Mouse (Mus musculus) neural tube, embryonic 14.5 days (tissue): ENCODE results near the gene Fth1. TPM values are rescaled to one million over a fixed set of nuclear protein-coding genes. Genes with fewer than 3 reads are reported as not detected.
A peak's percentile ranks its signal among the peaks of the same experiment; 100 is the strongest.

Experiments
- ATAC-seq: fragments of 200-750 bp; cut with Nextera tagmentation; 2 replicates; pipeline ENCODE4 v1.8.0; 2017; ENCODE audit warnings: low read depth, mild to moderate bottlenecking, moderate TSS enrichment, moderate library complexity
- H3K27ac ChIP-seq: fragments of 300-500 bp; sonication (generic); 2 replicates; pipeline ENCODE4 v1.5.1; 2014; ENCODE audit warnings: low read depth, mild to moderate bottlenecking, control low read depth, low read length, moderate library complexity, mixed read lengths
- H3K27me3 ChIP-seq: fragments of 300-500 bp; sonication (generic); 2 replicates; pipeline ENCODE4 v1.6.1; 2014; ENCODE audit warnings: low read length; ENCODE audit not compliant: control insufficient read depth, insufficient read depth
- H3K36me3 ChIP-seq: fragments of 300-500 bp; sonication (generic); 2 replicates; pipeline ENCODE4 v1.6.1; 2014; ENCODE audit warnings: low read length, mixed read lengths; ENCODE audit not compliant: control insufficient read depth, insufficient read depth
- H3K4me1 ChIP-seq: fragments of 300-500 bp; sonication (generic); 2 replicates; pipeline ENCODE4 v1.6.1; 2014; ENCODE audit warnings: low read length; ENCODE audit not compliant: control insufficient read depth, insufficient read depth
- H3K4me2 ChIP-seq: fragments of 300-500 bp; sonication (generic); 2 replicates; pipeline ENCODE4 v1.6.1; 2014; ENCODE audit warnings: mild to moderate bottlenecking, low read depth, low read length, control low read depth
- H3K4me3 ChIP-seq: fragments of 300-500 bp; sonication (generic); 2 replicates; pipeline ENCODE4 v1.5.1; 2014; ENCODE audit warnings: low read depth, low read length, control low read depth, mixed read lengths
- H3K9ac ChIP-seq: fragments of 300-500 bp; sonication (generic); replicated peaks from 2 replicates; pipeline ENCODE4 v1.6.1; 2014; ENCODE audit warnings: low read depth, mild to moderate bottlenecking, control low read depth, low read length, mixed read lengths
- H3K9me3 ChIP-seq: fragments of 300-500 bp; sonication (generic); 2 replicates; pipeline ENCODE4 v1.6.1; 2016; ENCODE audit warnings: low read length; ENCODE audit not compliant: control insufficient read depth
- WGBS: fragments of 180-500 bp; shearing (Covaris S2); extraction: QIAGEN DNeasy Blood & Tissue Kit; methylation state at CpG from one replicate; pipeline ENCODE4 v1.1.7; 2014; 5-methylcytosine and 5-hydroxymethylcytosine counted together
- polyA plus RNA-seq: library from polyadenylated mRNA; unstranded; fragments of >200 nt; fragmentation: Nextera tagmentation; extraction: Ambion mirVana; gene quantifications from 2 replicates; pipeline ENCODE4 v1.2.1, GENCODE M21; 2014

The Fth1 gene
- polyA plus RNA-seq, 1 experiment from 2014 or later, result 1,462 TPM

DNA sequence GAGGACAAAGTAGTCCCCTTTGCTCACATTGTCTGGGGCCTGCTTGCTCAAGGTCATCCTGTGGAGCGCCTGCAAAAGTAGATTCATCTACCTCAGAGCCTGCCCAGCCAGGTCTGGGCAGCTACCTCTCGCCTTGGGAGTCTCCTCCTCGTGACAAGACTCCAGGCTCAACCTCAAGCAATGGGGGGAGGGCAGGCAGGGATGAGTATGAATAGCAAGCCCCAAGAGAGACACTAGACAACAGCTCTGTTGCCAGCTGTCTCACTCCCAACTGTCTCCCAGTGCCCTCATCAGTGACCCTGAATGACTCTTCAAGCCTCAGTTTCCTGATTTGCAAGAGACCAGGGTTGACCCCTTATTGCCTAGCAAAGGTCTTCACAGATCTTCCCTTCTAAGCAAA is 33.0 kb downstream of the Fth1 start:
- Histone ChIP-seq H3K4me2 (no peak overlapping the region), H3K4me1 (no peaks in the 10 kb centered on the region), H3K9ac (no peak overlapping the region), H3K4me3 (no peak overlapping the region), H3K9me3 (no peaks in the 10 kb centered on the region), H3K27me3 (no peaks in the 10 kb centered on the region), H3K36me3 (no peaks in the 10 kb centered on the region), H3K27ac (no peak overlapping the region)
- no peak for ATAC-seq
- WGBS, result 60% methylated on average over 3 of the region's 3 CpGs

DNA sequence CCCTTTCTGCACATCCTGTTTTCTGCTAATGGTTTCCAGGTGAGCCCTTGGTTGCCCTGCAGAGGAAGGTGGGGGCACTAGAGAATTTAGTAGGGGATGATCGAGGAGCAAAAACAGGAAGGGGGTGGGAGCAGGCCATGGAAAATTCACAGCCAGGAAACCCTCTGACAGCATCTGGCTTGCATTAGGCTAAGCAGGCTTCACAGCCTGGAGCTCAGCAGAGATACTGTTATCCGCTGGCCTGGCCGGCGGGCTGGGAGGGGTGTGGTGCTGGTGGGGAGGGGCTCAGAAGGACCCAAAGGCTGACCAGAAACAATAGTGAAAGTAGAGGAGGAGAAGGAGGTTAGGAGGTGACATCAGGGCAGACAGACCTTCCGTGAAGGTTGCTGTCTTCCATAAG is 33.5 kb downstream of the Fth1 start:
- no peak for ATAC-seq
- H3K36me3 ChIP-seq, result no peaks in the 10 kb centered on the region
- no peak overlapping the region for H3K4me2 ChIP-seq
- no peaks in the 10 kb centered on the region for H3K9me3 ChIP-seq
- 75% methylated on average over 5 of the region's 5 CpGs for WGBS
- peaks cover 5% of the 10 kb centered on the region; the same call in 1 of the 2 replicates for H3K4me1 ChIP-seq
- H3K4me3 ChIP-seq, result no peak overlapping the region
- no peaks in the 10 kb centered on the region for H3K27me3 ChIP-seq
- no peak overlapping the region for H3K27ac ChIP-seq
- H3K9ac ChIP-seq, result no peak overlapping the region

DNA sequence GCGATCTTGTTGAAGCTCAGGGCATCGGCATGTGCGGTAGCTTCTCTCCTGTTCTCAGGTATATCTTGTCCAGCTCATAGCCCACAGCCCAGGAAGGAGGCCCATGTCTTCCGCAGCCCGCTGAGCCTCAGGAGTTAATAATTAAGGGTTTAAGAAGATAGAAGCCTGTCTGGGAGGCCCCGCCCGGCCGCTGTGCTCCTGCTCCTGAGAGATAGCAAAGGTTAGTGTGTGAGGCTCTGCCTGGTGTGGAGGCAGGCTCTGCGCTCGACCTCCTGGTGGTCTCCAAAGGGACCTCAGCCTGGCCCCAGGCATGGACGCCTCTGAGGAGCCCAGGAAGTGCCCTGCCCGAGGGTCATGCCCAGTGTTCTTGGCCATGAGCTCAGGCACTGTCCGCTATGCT is 34.4 kb downstream of the Fth1 start:
- no peak overlapping the region for H3K9ac ChIP-seq
- H3K4me3 ChIP-seq, result no peak overlapping the region
- no peaks in the 10 kb centered on the region for H3K36me3 ChIP-seq
- 86% methylated on average over 13 of the region's 13 CpGs for whole genome bisulfite sequencing
- H3K4me1 ChIP-seq, result peaks cover 8% of the 10 kb centered on the region; the same call in 1 of the 2 replicates
- H3K4me2 ChIP-seq, result no peak overlapping the region
- H3K27me3 ChIP-seq, result no peaks in the 10 kb centered on the region
- H3K9me3 ChIP-seq, result no peaks in the 10 kb centered on the region
- no peak overlapping the region for H3K27ac ChIP-seq
- no peak for ATAC-seq

DNA sequence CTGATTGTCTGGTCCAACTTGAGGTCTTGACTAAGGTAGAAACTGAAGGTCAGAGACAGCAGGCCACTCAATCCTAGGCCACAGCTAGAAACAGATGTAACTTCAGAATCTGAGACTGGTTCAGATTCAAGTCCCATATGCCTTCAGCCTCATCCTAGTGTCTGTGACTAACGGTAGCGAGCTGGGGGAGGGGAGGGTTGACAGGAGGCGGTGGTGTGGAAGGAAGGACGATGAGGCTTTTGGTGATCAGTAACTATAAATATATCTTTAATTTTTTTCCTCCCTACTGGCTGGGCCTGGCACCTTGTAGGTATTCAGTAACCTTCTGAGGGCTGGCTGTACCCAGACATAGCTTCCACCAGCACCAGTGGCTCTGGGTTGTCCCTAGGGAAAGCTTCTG is 35.0 kb downstream of the Fth1 start:
- 83% methylated on average over 4 of the region's 4 CpGs for WGBS
- Histone ChIP-seq H3K4me2 (no peak overlapping the region), H3K4me1 (peaks cover 8% of the 10 kb centered on the region; the same call in 1 of the 2 replicates), H3K9me3 (no peaks in the 10 kb centered on the region), H3K4me3 (no peak overlapping the region), H3K9ac (no peak overlapping the region), H3K27ac (no peak overlapping the region), H3K36me3 (no peaks in the 10 kb centered on the region), H3K27me3 (no peaks in the 10 kb centered on the region)
- ATAC-seq, result no peak

DNA sequence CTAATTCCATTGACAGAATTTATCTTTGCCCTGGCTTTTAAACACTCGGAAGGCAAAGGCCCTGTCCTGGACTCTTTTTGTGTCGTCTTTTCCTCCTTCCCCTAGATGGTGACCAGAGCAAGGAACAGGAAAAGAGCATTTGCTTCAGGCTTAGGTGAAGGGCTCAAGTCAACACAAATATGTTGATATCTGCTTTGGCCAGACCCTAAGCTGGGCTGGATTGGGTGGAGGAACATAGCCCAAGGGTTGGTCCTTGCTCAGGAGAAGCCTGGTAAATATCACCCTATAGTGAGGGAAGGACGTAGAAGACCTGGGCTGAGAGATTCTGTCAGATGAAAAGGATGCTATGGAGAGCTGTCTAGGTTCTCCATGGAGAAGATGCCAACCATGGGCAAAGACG is 35.8 kb downstream of the Fth1 start:
- Histone ChIP-seq H3K36me3 (no peaks in the 10 kb centered on the region), H3K4me1 (peaks cover 8% of the 10 kb centered on the region; the same call in 1 of the 2 replicates), H3K27me3 (no peaks in the 10 kb centered on the region), H3K27ac (no peak overlapping the region), H3K4me2 (no peak overlapping the region), H3K4me3 (no peak overlapping the region), H3K9me3 (no peaks in the 10 kb centered on the region), H3K9ac (no peak overlapping the region)
- whole genome bisulfite sequencing, result 94% methylated on average over 4 of the region's 4 CpGs
- ATAC-seq, result no peak

DNA sequence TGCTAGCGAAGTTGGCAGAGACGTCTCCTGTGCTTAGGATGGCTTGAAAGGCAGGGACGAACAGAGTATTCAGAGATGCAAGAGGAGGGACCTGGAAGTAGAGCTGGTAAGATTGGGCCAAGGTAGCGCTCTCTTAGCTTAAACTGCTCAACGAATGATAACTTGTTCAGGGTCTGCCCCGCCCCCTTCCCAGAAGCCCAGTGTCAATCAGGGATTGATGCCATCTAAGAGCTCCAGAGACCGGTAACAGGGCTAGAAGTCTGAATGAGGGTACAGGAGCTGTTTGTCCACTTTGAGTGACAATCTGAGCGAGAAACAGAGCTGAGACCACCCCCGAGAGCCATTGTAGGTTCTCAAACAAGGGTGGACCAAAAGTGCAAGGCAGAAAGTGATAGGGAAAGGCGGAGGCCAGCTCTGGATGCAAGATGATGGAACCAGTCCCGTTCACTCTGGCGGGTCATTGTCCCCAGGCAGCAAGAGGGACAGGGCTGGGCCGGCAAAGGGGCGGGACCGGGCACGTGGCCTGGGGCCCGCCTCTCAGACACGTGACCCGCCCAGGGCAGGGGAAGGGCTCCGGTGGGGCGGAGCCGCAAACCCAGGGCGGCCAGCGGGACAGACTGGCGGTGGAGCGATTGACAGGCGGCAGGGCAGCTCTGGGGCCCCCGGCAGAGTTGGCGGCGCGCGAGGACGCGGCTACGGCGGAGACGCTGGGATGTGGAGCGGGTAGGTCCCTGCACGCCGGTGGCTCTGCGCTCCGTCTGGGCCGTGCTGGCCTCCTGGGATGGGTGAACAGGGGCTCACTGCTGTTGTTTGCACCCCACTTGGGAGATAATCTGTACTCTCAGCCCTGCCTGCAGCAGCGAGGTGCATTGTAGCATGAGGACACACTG is 37.5 kb downstream of the Fth1 start:
- Histone ChIP-seq H3K4me3 (peak overlapping the region; percentile 60), H3K27me3 (no peaks in the 10 kb centered on the region), H3K4me1 (peaks cover 8% of the 10 kb centered on the region; the same call in 1 of the 2 replicates), H3K9ac (peak overlapping the region; percentile 76), H3K27ac (0 out of 2 replicates have a peak overlapping the region, but pooled peaks have one; percentile 16), H3K4me2 (peak overlapping the region; percentile 91), H3K36me3 (no peaks in the 10 kb centered on the region), H3K9me3 (no peaks in the 10 kb centered on the region)
- WGBS, result 6% methylated on average over 40 of the region's 44 CpGs
- ATAC-seq, result peak; percentile 94

DNA sequence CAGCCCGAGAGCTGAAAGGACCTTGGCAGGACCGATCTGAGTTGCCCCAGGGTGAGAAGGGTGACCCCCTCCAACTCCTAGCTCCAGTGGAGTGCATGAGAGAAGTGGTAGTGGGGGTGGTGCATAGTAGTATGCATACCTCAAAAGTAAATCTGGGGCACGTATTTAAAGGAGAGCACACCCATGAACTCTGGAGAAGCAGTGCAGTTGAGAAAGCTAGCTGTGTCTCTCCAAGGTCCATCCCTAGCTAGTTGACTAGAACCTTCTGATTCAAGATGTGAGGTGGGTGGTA is 38.1 kb downstream of the Fth1 start:
- no peaks in the 10 kb centered on the region for H3K9me3 ChIP-seq
- peak overlapping the region; percentile 76 for H3K9ac ChIP-seq
- H3K4me1 ChIP-seq, result peaks cover 8% of the 10 kb centered on the region; the same call in 1 of the 2 replicates
- ATAC-seq, result no peak
- peak overlapping the region; percentile 91 for H3K4me2 ChIP-seq
- H3K27me3 ChIP-seq, result no peaks in the 10 kb centered on the region
- H3K27ac ChIP-seq, result no peak overlapping the region
- peak overlapping the region; percentile 60 for H3K4me3 ChIP-seq
- 3% methylated on average over 3 of the region's 3 CpGs for WGBS
- H3K36me3 ChIP-seq, result no peaks in the 10 kb centered on the region

DNA sequence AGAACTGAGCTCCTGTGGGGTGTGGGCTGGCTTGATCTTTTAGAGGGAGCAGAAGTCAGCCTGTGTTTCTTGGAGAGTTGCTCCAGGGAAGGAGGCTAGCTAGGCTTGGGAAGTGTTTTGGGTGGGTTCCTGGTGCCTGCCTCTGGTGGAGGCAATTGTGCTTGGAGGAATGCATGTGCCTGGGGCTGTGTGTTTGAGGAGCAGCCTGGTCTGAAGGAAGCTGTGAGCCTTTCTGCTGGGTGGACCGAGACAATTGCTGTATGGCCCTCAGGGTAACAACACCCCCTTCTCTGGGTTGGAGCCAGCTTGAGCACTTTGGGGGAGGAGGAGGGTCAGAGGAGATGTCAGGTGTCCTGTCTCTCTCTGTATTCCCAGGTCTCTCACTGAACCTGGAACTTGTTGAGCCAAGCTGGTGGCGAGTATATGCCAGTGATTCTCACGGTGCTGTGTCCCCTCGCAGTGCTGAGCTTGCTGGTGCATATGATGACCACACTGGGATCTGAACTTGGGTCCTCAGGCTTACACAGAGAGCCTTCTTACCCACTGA is 38.9 kb downstream of the Fth1 start:
- H3K9ac ChIP-seq, result 0 out of 2 replicates have a peak overlapping the region, but pooled peaks have one; percentile 16
- no peaks in the 10 kb centered on the region for H3K36me3 ChIP-seq
- H3K27me3 ChIP-seq, result no peaks in the 10 kb centered on the region
- no peak overlapping the region for H3K27ac ChIP-seq
- H3K4me1 ChIP-seq, result peaks cover 8% of the 10 kb centered on the region; the same call in 1 of the 2 replicates
- peak overlapping the region; percentile 91 for H3K4me2 ChIP-seq
- ATAC-seq, result no peak
- 68% methylated on average over 4 of the region's 4 CpGs for WGBS
- peak overlapping the region; percentile 60; the same call in 1 of the 2 replicates for H3K4me3 ChIP-seq
- no peaks in the 10 kb centered on the region for H3K9me3 ChIP-seq

DNA sequence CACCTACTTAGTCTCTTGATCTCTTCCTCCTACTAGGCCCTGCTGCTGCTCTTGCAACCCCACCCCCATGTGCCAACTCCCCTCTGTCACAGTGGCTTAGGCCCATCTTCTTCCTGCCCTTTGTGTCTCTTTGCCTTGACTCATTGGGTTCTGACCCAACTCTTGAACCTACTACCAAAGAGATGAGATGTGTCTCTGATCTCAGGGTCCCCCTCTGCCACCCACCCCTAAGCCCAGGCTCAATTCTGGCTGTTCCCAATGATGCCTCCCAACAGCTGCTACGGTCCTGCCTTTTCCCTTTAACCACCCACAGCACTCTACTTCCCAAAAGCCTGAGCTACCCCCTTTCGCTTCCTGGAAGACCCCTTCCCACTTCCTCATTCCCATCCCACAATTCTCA is 41.6 kb downstream of the Fth1 start:
- H3K9ac ChIP-seq, result no peak overlapping the region
- H3K36me3 ChIP-seq, result no peaks in the 10 kb centered on the region
- H3K9me3 ChIP-seq, result no peaks in the 10 kb centered on the region
- no peak overlapping the region for H3K27ac ChIP-seq
- no peak overlapping the region for H3K4me3 ChIP-seq
- H3K27me3 ChIP-seq, result no peaks in the 10 kb centered on the region
- 75% methylated on average over 2 of the region's 2 CpGs for WGBS
- ATAC-seq, result no peak
- no peak overlapping the region for H3K4me2 ChIP-seq
- H3K4me1 ChIP-seq, result peaks cover 8% of the 10 kb centered on the region; the same call in 1 of the 2 replicates
